Mouse (Mus musculus) kidney, adult 9 months (tissue): ENCODE results near the gene Tjp1.
A peak's percentile ranks its signal among the peaks of the same experiment; 100 is the strongest.

Experiments
- DNase-seq: peaks from one replicate; pipeline ENCODE4 v3.0.0; 2022

Tjp1 gene

GRCm38 (mm10) chr7:65350348-65351079, 177.1 kb downstream of the Tjp1 start:
- no peak for DNase-seq

- no peak for DNase-seq
Observed at GRCm38 (mm10) chr7:65348540-65348939, 179.0 kb downstream of the Tjp1 start.

GRCm38 (mm10) chr7:65345314-65345713, 182.3 kb downstream of the Tjp1 start:
- no peak for DNase-seq

GRCm38 (mm10) chr7:65337581-65338270, 189.9 kb downstream of the Tjp1 start:
- DNase-seq: no peak

- DNase-seq: no peak
Observed at GRCm38 (mm10) chr7:65333081-65333760, 194.4 kb downstream of the Tjp1 start.

GRCm38 (mm10) chr7:65319047-65319725, 208.4 kb downstream of the Tjp1 start:
- peak; percentile 74 for DNase-seq

GRCm38 (mm10) chr7:65317418-65317817, 210.2 kb downstream of the Tjp1 start:
- peak; percentile 53 for DNase-seq

- no peak for DNase-seq
Observed at GRCm38 (mm10) chr7:65315182-65315581, 212.4 kb downstream of the Tjp1 start.

- no peak for DNase-seq
Observed at GRCm38 (mm10) chr7:65296675-65297589, 230.6 kb downstream of the Tjp1 start.

GRCm38 (mm10) chr7:65282886-65283285, 244.7 kb downstream of the Tjp1 start:
- no peak for DNase-seq

GRCm38 (mm10) chr7:65281960-65282359, 245.6 kb downstream of the Tjp1 start:
- no peak for DNase-seq

GRCm38 (mm10) chr7:65280944-65281912, 246.4 kb downstream of the Tjp1 start:
- no peak for DNase-seq

GRCm38 (mm10) chr7:65279277-65279676, 248.3 kb downstream of the Tjp1 start:
- DNase-seq: no peak

- DNase-seq: no peak
Observed at GRCm38 (mm10) chr7:65275761-65276160, 251.8 kb downstream of the Tjp1 start.

- DNase-seq: no peak
Observed at GRCm38 (mm10) chr7:65274216-65274615, 253.4 kb downstream of the Tjp1 start.

GRCm38 (mm10) chr7:65249656-65250055, 277.9 kb downstream of the Tjp1 start:
- no peak for DNase-seq
